Mouse (Mus musculus) G1E (cell line): Measurements from ENCODE around the gene Usb1.

Experiments used
- CTCF ChIP-seq: IDR thresholded peaks from 2 replicates; pipeline ENCODE4 v1.5.1; 2012; ENCODE audit warnings: low read depth, low read length, inconsistent platforms, mixed read lengths
- GATA1 ChIP-seq: IDR thresholded peaks from 2 replicates; pipeline ENCODE4 v1.6.1; 2012; ENCODE audit warnings: borderline replicate concordance, low read length, inconsistent platforms, mixed read lengths
- GATA2 ChIP-seq: IDR thresholded peaks from 2 replicates; pipeline ENCODE4 v1.6.1; 2012; ENCODE audit warnings: low read depth, low read length, inconsistent platforms, borderline replicate concordance
- POLR2AphosphoS5 ChIP-seq: IDR thresholded peaks from 2 replicates; pipeline ENCODE4 v1.6.1; 2012; ENCODE audit warnings: low read depth, low read length, inconsistent platforms; ENCODE audit not compliant: insufficient replicate concordance
- TAL1 ChIP-seq: conservative IDR thresholded peaks from 2 replicates; pipeline ENCODE4 v1.6.1; 2012; ENCODE audit warnings: low read depth, low read length, inconsistent platforms, mixed read lengths

DNA sequence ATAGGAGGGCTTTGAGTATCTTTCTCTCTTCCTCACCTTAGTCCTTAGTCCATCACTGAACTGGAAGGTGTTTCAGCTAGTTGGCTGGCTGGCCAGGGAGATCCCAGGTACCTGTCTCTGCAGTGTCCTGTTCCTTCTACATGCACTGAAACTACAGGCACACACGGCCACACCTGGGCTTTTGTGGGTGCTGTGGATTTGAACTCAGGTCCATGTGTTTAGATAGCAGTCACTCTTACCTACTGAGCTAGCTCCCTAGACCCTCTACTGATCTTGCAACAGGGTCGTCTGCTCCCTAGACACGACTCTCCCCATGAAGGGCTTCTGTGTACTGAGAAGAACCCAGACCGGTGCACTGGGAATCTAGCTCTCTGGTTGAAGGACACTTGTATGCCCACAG, 45.0 kb downstream of the Usb1 start:
- TF ChIP-seq CTCF (no peak), GATA1 (no peak), TAL1 (no peak), GATA2 (no peak), POLR2AphosphoS5 (no peak)
